Mouse (Mus musculus): ENCODE results near the gene Leng1.
"Not testable (repeated sequence)": the region's sequence is repeated elsewhere in the genome, so short reads cannot be mapped to it uniquely, and the experiment has no call there.

The Leng1 gene

DNA sequence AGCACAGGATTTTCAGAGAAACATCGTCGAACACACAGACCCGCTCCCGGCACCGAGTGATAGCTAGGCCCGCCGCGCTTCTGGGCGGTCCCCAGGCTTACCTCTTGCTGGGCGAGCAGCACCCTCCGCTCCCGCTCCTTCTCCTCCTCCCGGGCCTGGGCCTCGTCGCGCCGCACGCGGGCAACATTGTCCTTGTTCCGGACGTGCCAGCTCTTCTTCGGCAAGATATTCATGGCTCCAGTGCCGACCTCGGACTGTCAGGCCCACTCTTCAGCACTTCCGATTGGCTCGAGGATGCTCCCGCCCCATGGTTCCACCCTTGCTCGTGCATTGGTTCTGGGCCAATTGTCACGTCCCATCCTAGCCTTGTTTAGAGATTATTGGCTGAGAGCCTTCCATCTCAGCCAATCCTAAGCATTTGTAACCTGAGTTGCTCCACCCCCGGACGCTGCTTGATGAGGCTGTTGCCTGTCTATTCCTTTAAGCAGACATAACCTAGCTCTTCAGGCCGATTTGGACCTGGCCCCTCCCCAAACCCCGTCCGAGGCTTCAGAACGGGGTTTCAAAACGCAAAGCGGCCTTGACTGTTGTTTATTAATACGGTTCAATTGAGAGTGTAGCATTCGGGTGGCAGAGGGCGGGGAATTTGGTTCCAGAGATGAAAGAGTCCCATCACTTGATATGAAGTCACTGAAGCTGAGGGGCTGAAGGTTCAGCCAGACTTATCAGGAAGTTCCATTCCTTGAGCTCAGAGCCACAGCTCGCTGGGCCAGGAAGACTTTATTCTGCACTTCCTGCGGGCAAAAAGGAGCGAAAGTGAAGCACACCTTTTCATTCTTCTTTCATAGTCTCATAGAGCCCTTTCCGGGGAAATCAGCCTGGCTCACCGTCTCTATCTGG is at the start of gene Leng1:
Leng1 (minus strand) TSS at position 626 of the 900 bp plus-strand sequence.
- peak; percentile 93 for DNase-seq (ENCODE audit: low spot score in 2 of 2)

DNA sequence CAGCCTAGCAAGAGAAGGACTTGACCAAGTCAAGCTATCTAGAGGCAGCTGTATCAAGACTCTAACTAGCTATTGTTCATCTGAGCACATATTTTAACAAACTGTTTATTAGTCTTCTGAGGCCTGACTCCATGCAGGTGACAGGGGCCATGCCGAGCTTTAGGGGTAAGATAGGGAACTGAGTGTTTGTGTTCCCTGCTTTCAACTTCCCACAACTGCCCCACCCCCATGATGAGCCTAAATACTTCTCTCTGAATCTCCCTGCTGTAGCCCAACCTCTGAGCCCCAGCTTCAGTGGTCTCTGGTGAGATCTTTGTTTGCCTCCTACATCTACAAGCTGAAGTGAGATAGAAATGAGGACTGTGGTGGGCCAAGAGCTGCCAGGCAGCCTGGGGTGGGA is 49.6 kb upstream of the Leng1 start:
- DNase-seq (ENCODE audit: low spot score in 2 of 2): no peak

DNA sequence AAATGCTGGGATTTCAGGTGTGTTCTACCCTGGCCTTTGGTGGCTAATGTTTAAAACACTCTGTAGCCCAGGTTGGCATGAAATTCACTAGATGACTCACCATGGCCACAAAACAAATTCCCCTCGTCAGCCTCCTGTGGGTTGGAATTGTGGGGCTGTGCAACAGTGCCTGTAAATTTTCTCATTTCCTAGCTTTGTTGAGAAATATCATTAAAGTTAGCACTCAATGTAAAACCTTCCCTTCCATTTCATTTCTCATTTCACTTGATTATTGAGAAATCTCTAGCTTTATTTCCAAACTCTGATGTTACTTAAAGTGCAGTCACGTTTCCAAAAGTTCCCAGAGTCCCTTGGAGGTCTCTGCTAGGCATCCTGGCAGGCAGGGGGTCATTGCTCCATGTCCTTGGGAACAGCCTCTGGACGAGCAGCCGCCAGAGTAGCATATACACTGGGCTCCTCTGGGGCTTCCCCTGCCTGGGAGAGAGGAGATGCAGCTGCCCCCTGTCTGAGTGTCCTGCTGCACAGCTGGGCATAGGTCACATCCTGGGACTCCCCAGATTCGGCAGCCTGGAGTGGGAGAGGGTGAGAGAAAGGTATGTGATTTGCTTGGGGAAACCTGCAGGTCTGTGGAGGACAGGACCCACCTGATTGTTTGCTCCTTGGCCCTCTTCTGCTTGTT is 46.8 kb upstream of the Leng1 start:
- DNase-seq (ENCODE audit: low spot score in 2 of 2): peak in 1 of 2 experiments; percentile 12

DNA sequence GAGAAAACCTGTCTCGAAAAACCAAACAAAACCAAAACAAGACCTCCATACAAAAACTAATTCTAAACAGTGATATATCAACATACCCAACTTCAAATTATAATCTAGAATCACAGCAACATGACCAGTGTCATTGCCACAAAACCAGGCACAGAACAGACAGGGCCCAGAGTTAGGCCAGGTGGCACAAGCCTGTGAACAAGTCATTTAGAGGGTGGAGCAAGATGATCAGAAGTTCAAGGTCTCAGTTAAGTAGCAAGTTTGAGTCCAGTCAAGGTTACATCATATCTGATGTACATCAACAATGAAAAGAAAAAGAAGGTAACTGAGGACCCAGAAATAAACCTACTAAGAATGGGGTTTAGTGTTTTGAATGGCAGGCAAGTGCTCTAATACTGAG is 43.4 kb upstream of the Leng1 start:
- DNase-seq (ENCODE audit: low spot score in 2 of 2): no peak

DNA sequence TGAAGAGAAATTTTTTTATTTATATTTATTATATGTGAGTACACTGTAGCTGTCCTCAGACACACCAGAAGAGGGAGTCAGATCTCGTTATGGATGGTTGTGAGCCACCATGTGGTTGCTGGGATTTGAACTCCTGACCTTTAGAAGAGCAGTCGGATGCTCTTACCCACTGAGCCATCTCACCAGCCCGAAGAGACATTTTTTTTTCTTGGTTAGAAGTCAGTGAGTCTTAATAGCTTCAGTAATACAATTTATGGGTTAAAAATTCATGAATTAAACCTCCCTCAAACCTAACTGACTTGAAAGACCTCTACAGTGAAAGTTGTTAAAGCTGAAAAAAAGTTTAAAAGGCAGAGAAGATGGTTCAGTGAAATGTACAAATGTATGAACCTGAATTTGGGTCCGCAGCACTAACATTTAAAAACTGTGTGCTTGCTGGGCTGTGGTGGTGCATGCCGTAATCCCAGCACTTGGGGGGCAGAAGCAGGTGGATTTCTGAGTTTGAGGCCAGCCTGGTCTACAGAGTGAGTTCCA is 42.9 kb upstream of the Leng1 start:
- DNase-seq (ENCODE audit: low spot score in 2 of 2): not testable (repeated sequence)

DNA sequence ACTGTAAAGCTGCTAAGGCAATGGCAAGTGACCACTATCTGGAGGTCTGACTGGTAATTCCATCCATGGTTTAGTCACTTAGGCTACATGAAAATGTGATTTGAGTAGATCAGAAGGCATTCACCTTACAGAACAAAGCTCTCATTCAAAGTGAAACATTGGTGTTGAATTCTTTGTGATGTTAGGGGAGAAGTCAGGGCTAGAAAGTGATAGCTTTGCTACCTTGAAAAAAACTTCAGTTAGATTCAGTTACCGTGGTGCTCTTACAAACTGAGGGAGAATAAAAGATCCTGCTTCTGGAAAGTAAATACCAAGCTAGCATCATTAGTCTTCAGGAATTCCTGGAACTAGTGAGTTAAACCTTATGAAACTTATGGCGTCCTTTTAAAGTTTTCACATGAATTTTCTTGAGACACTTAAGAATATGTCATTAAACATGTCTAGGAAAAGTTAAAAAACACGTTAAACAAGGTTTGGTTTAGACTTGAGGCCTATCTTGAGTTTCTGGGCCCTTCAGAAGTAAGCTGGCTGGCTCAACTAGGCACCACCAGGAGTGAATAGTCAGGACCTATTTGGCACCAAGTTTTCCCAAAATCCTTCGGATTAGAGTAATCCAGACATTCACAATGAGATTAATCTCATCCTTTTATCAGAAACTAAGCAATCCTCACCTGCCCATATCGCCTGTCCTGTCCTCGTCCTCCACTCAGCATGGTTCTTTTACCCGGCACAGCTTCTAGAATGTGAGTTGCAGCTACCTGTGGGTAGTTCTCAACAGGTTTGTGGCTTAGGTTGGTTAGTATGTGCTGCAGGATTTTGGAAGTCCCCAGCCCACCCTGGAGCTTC is 42.2 kb upstream of the Leng1 start:
- no peak for DNase-seq (ENCODE audit: low spot score in 2 of 2)

DNA sequence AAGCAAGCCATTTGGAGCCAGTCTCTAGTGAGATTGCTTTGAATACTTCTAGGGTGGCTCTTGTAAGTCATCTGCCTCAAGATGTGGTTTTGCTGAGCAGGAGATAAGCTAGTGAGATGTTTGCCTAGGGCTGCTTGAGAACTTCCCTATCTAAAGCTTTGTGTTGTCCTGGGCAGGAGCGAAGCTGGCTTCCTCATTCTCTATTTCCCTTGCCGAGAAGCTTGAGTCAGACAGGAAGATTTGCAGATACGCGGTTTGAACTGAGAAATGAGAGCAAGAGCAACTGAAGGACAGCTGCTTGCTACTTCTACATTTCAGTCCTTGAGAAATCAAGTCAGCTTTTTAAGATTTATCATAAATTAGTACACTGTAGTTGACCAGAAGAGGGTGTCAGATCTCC is 41.4 kb upstream of the Leng1 start:
- no peak for DNase-seq (ENCODE audit: low spot score in 2 of 2)

DNA sequence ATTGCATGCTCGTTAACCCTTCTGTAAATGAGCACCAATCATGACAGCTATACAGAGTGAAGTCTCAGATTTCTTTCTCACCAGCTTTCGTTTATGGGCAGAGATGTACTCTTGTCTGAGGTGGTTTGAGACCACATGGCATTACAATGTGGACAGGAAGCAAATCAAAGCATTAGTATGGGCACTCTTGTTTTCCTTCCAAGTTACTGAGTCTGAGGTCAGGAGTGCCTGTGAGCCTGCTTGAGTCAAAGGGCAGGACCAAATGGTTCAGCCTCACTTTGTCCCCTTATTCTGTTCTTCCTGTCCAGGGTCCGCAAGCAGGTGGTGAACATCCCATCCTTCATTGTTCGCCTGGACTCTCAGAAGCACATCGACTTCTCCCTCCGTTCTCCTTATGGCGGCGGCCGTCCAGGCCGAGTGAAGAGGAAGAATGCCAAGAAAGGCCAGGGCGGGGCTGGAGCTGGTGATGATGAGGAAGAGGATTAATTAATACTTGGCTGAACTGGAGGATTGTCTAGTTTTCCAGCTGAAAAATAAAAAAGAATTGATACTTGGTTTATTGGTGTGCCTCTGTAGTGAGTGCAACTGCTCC is 40.8 kb upstream of the Leng1 start:
- no peak for DNase-seq (ENCODE audit: low spot score in 2 of 2)

DNA sequence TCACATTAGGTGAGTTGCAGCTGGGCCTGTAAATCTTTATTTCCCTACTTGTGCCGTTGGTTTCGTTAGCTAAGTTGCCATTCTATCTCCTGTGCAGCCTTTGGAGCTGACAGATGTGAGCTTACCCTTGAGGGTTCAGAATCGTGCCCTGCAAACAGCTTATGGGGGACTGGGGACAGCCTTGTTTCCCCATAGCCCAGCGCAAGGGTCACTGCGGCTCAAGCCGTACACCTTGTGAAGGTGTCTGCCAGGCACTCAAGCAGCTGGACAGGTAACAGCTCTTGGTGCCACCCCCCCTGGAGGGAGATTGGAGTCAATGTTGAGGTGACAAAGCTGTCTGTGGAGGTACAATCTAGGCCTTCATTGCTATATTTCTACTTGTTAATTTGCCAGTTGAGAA is 40.3 kb upstream of the Leng1 start:
- no peak for DNase-seq (ENCODE audit: low spot score in 2 of 2)

DNA sequence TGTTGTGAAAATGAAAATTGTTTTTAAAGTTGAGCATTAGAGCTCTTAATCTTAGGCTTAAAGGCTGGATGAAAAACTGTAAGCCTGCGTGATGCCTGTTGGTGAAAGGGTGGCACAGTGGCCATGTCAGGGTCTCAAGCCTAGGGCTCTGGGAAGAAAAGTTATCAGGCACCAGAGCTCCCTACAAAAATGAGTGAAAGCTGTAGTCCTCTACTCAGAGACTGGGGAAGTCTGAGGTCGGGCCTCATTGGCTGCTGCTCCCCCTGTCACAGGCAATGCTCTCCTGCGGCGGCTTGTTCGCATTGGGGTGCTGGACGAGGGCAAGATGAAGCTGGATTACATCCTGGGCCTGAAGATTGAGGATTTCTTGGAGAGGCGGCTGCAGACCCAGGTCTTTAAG is 39.8 kb upstream of the Leng1 start:
- DNase-seq (ENCODE audit: low spot score in 2 of 2): not testable (repeated sequence)

DNA sequence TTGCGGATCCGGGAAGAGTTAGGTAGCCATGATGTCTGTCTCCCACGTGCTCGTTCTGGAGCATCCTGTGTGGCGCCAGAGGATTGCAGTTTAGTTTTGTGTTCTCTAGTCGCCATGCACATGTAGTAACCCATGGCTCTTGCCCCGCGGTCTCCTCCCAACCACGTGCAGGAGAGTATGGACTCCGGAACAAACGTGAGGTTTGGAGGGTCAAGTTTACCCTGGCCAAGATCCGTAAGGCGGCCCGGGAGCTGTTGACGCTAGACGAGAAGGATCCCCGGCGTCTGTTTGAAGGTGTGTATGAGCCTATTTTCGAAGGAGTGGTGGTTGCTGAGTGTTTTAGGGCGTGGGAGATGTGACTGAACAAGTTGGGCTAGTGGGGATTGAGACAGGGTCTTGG is 38.8 kb upstream of the Leng1 start:
- DNase-seq (ENCODE audit: low spot score in 2 of 2): no peak

DNA sequence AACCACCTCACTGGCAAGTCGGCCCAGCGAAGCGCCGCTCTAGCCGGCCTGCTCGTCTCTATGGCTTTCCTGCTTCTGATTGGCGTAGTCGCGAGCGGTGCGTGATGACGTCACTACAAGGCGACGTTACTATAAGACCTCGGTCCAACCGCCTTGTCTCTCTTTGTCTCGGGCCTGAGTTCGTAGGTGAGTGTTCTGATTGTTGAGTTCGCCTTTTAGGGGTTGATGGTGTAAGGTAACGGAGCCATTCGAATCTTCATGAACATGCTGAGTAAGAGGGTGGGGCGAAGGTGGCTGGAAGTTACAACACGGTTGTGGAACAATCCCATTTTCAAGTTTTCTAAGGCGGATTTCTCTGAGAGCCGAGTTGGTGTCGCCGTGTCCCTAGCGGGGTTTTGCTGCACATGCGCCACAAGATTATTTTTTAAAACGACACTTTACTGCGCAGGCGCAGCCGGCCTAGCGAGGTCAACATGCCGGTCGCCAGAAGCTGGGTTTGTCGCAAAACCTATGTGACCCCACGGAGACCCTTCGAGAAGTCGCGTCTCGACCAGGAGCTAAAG is 38.3 kb upstream of the Leng1 start, which contains the start of gene Rps9:
Rps9 (plus strand) TSS at position 115 of the 563 bp plus-strand sequence.
- peak; percentile 96 to 98 for DNase-seq (ENCODE audit: low spot score in 2 of 2)

DNA sequence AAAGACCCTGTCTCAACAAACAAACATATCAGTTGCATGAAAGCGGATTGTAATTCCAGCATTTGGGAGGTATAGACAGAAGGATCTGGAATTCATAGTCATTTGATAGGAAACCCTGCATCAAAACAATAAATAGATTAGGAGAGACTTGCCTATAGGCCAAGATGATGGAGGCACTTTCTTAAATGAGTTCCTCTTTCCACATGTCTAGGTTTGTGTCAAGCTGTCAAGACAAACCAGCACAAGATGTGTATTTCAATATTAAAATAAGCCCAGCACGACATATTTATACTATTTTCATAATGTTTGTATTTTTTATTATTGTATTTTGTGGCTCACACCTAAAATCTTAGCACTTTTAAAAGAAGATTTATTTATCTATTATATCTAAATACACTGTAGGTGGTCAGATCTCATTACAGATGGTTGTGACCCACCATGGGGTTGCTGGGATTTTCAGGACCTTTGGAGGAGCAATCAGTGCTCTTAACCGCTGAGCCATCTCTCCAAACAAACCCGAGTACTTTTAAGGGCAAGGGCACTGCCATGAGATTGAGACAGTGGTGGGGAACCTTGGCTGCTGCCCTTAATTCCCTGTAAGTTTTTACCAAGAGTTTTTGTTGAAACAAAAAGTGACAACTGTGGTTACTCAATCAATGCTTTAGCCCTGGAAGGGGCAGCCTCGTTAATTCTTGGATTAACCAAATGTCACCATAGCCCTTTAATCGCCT is 37.7 kb upstream of the Leng1 start:
- no peak for DNase-seq (ENCODE audit: low spot score in 2 of 2)

DNA sequence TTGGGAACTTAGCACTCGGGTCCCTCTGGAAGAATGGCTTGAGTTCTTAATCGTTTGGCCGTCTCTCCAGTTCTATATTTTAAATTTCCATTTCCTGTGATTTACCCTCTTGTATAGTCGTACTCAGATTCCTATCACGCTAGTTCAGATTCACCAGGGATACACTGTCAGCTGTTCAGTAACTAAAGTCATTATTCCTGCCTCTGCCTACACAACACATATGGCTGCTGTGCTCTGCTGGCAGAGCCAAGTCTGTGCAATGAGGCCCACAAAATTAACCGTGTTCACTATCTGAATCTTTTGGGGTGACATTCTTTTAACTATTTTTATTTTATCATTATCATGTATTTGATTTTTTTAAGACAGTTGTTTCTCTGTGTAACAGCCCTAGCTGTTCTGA is 32.8 kb upstream of the Leng1 start:
- no peak for DNase-seq (ENCODE audit: low spot score in 2 of 2)

DNA sequence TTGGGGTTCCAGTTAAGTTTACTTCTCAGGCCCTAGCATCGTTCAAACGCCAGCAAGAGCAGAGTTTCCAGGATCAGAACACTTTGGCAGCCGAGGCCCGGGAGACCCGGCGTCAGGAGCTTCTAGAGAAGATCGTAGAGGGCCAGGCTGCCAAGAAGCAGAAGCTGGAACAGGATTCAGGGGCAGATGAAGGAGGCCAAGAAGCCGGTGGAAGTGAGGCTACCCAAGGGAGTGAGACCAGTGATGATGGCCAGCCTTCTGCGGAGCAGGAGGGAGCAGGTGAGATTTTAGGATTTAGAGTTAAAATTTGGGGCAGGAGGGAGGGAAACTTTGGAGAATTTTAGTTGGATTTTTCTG is 29.3 kb upstream of the Leng1 start:
- not testable (repeated sequence) for DNase-seq (ENCODE audit: low spot score in 2 of 2)

DNA sequence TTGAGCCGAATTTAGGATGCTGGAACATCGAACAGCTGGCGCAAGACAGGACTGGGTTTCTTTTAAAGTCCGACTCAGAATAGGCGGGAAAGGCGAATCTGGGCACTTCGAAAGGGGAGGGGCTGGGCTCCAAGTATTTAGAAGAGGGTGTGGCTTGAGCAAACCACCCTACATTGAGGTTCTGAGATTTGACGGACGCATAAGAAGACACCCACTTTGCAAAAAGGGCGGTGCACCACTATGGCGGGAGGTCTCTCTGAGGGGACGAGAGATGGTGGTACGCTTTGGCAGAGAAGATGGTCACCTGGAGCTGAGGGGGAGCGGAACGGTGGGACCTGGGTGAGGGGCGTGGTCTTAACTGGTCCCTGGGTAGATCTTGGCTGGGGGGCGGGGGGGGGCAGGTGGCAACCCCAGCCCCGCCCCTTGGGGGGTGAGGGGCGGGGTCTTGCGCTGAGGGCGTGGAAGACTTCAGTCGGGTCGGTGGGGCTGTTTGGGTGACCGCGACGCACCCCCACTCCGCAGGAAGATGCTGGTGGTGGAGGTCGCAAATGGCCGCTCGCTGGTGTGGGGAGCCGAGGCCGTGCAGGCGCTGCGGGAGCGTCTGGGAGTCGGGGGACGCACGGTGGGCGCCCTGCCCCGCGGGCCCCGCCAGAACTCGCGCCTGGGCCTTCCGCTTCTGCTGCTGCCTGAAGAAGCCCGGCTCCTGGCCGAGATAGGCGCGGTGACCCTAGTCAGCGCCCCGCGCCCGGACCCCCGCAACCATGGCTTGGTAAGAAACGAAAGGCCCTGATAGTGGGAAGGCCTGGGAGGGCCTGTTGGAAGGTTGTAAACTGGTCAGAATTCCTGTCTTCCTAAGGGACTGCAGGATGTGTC is 28.7 kb upstream of the Leng1 start:
- peak; percentile 62 to 76 for DNase-seq (ENCODE audit: low spot score in 2 of 2)

DNA sequence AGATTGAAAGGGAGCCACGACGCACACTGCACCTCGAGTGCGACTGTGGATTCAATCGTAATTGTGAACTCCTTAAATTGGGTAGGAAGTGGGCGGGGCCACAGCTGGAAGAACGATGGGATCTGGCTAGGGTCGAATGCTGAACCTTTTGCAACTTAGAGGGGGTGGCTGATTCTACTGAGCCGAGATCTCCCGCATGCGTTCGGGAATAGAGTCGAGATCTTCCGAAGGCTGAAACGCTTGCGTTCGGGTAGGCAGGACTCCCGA is 28.1 kb upstream of the Leng1 start:
- DNase-seq (ENCODE audit: low spot score in 2 of 2): no peak

DNA sequence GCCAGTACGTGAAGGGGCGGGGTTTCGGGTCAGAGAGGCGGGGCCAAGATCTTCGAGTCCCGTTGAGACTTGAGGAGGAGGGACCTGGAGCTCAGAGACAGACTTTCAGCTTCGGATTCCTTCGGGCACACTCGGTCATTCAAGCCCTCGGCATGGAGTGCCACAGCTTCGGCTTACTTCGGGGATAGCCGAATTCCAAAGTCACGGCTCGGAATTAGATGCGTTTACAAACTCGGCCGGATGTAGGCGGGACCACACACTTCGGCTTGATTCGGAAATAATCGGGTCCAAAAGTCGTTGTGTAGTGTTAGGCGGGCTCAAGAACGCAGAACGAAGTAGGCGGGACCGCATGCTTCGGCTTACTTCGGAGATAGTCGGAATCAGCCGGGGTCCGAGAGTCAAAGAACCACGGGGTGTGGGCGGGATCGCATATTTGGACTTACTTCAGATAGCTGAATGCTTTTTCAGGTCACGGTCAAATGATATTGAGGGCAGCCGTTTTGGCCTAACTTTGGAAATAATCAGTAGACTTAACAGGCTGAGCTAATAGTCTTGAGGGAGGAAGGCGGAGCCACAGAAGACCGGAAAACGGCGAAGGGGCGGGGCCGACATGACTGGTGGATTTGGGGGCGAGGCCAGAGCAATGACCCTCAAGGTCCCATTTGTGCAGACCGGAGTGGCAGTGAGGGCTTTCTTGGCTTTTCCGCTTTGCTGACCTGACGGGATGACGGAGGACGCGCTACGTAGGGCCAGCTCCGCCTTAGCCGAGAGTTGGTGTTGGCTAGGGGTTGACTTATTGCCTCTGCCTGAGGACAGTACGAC is 27.6 kb upstream of the Leng1 start, which contains the start of gene Mboat7:
Mboat7 (minus strand) TSS at position 537 of the 822 bp plus-strand sequence.
- peak; percentile 96 for DNase-seq (ENCODE audit: low spot score in 2 of 2)
